Mouse (Mus musculus): ENCODE results near the gene Akr7a5.

GRCm38 (mm10) chr4:139340835-139341234 is 30.3 kb downstream of the Akr7a5 start:
- no peak for TF ChIP-seq POLR2A (IDR thresholded peaks at IDR 0.05; ENCODE audit: control insufficient read depth, extremely low read depth, insufficient read depth, low read length, poor library complexity)
- TF ChIP-seq CTCF (IDR thresholded peaks at IDR 0.05; ENCODE audit: borderline replicate concordance, control insufficient read depth, extremely low read depth, insufficient read depth, low read length, poor library complexity): no peak
